12 mouse cellular contexts compared by ENCODE assay signal in the genomic region with DNA sequence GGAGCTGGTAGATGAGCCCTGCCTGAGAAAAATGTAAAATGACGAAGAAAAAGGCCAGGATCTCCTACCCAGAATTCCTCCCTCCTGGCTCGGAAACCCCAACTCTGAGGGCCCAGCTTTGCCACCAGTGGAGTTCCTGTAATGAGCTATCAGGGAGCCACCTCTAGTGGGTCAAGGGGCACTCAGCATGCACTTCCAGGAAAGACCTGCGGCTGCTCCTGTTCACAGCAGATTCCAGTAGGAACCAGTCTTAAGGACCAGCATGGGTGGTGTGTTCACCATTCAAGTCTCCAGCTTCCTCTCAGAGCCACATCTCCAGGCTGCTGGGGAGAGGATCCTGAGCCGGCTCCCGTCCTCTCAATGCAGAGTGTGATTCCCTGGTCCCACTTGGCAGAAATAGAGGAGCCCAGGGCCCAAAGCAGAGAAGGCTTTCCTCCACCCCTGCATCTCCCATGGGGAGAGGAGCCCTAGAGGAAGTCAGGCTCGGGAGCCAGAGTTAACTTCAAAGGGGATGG. TPM values are rescaled to one million over a fixed set of nuclear protein-coding genes. Genes with fewer than 3 reads are reported as not detected.
A peak's percentile ranks its signal among the peaks of the same experiment; 100 is the strongest.
DNase-seq lines count a peak whose midpoint lies in the region; ATAC-seq and TF ChIP-seq lines count a peak whose summit lies in the region.
"Had no signal": no experiment of that assay in that cellular context is flagged by ENCODE, and none has a peak within 500 bp of the region (broad histone marks: within the 10 kb centered on the region; RNA-seq: fewer than 3 reads in every experiment).

No protein-coding gene starts in this region.

- no peak overlapping the region for H3K27ac ChIP-seq in heart, embryonic 15.5 days
- no peak overlapping the region for H3K27ac ChIP-seq in embryonic fibroblast, embryonic 13.5 days (ENCODE audit: insufficient read depth, low read length)
- H3K27ac ChIP-seq in lung, embryonic 15.5 days, result no peak overlapping the region
- H3K27ac ChIP-seq in thymus, adult 2 months (ENCODE audit: control insufficient read depth, insufficient read depth, low read length), result no peak overlapping the region
- H3K27ac ChIP-seq: left cerebral cortex, adult 2 months had no signal

- H3K27me3 ChIP-seq in heart, embryonic 15.5 days, result peaks cover 17% of the 10 kb centered on the region
- H3K27me3 ChIP-seq in lung, embryonic 15.5 days, result peaks cover 7% of the 10 kb centered on the region
- H3K27me3 ChIP-seq in thymus, adult 2 months (ENCODE audit: control insufficient read depth, insufficient read depth, low read length), result no peaks in the 10 kb centered on the region

- H3K9me3 ChIP-seq in heart, embryonic 15.5 days (replicated peaks), result no peaks in the 10 kb centered on the region
- H3K9me3 ChIP-seq in lung, embryonic 15.5 days, result no peaks in the 10 kb centered on the region

- H3K4me2 ChIP-seq in heart, embryonic 15.5 days, result peak overlapping the region; percentile 71; the same call in 1 of the 2 replicates
- H3K4me2 ChIP-seq in lung, embryonic 15.5 days, result peak overlapping the region; percentile 70

- no peaks in the 10 kb centered on the region for H3K36me3 ChIP-seq in heart, embryonic 15.5 days
- H3K36me3 ChIP-seq in lung, embryonic 15.5 days, result no peaks in the 10 kb centered on the region
- H3K36me3 ChIP-seq in thymus, adult 2 months (ENCODE audit: control insufficient read depth, insufficient read depth, low read length), result no peaks in the 10 kb centered on the region

- no peak overlapping the region for H3K9ac ChIP-seq in heart, embryonic 15.5 days
- peak overlapping the region; percentile 52; the same call in 1 of the 2 replicates for H3K9ac ChIP-seq in lung, embryonic 15.5 days

- intact Hi-C loops in gastrocnemius, postnatal 14 days (cut with DNase I; ENCODE audit: low total_unique reads), result no loop called here

- WGBS in heart, embryonic 15.5 days, result 49% methylated on average over 6 of the region's 6 CpGs
- WGBS in lung, embryonic 15.5 days, result 30% methylated on average over 6 of the region's 6 CpGs
- WGBS in thymus, adult 2 months, result 91% methylated on average over 6 of the region's 6 CpGs

- no peak for ATAC-seq in heart, embryonic 15.5 days (replicated peaks; ENCODE audit: insufficient number of reproducible peaks, insufficient read depth, low FRiP score, low read depth)
- no peak for ATAC-seq in lung, embryonic 15.5 days (ENCODE audit: borderline replicate concordance, extremely low read depth, low FRiP score, low TSS enrichment)
- no peak for ATAC-seq in granulocyte monocyte progenitor cell, adult 5-6 weeks (replicated peaks; ENCODE audit: poor library complexity, severe bottlenecking)
- ATAC-seq: forebrain, embryonic 14.5 days had no signal

- TF ChIP-seq POLR2A in embryonic fibroblast, embryonic 13.5 days (IDR thresholded peaks at IDR 0.05; ENCODE audit: low read depth, low read length), result no peak
- TF ChIP-seq POLR2A in thymus, adult 2 months (IDR thresholded peaks at IDR 0.05; ENCODE audit: control insufficient read depth, extremely low read depth, insufficient read depth, low read length, poor library complexity), result no peak

- peaks cover 41% of the 10 kb centered on the region for H3K4me1 ChIP-seq in heart, embryonic 15.5 days (replicated peaks)
- H3K4me1 ChIP-seq in embryonic fibroblast, embryonic 13.5 days (ENCODE audit: control insufficient read depth, insufficient read depth, low read length), result peaks cover 7% of the 10 kb centered on the region; the same call in 1 of the 2 replicates
- peaks cover 56% of the 10 kb centered on the region for H3K4me1 ChIP-seq in lung, embryonic 15.5 days
- H3K4me1 ChIP-seq in thymus, adult 2 months (replicated peaks; ENCODE audit: control insufficient read depth, insufficient read depth, low read length), result peaks cover 16% of the 10 kb centered on the region

- no peak for DNase-seq in heart, adult 18-20 months
- DNase-seq in ES-CJ7 (ENCODE audit: low read depth, low spot score), result peak; percentile 76
- no peak for DNase-seq in thymus, adult 2 months
- no peak for DNase-seq in gastrocnemius, postnatal 14 days
- DNase-seq: cerebellum, adult 18-20 months; heart, postnatal 36 days had no signal

- no peak for TF ChIP-seq CTCF in embryonic fibroblast, embryonic 13.5 days (IDR thresholded peaks at IDR 0.05; ENCODE audit: borderline replicate concordance, insufficient read depth, low read length)
- no peak for TF ChIP-seq CTCF in thymus, adult 2 months (IDR thresholded peaks at IDR 0.05; ENCODE audit: borderline replicate concordance, control insufficient read depth, extremely low read depth, insufficient read depth, low read length, poor library complexity)

- H3K4me3 ChIP-seq in heart, embryonic 15.5 days, result no peak overlapping the region
- peak overlapping the region; percentile 32 for H3K4me3 ChIP-seq in embryonic fibroblast, embryonic 13.5 days (ENCODE audit: insufficient read depth, low read length)
- H3K4me3 ChIP-seq in lung, embryonic 15.5 days, result peak overlapping the region; percentile 45
- no peak overlapping the region for H3K4me3 ChIP-seq in thymus, adult 2 months (ENCODE audit: control insufficient read depth, insufficient read depth, low read length)

RNA-seq across cellular contexts. Expression of a gene that starts 28.0 kb away (rescaled TPM):
- 2.6 and 4.4 TPM in 2 replicates for polyA plus RNA-seq in heart, embryonic 15.5 days (2015; fragmentation: Nextera tagmentation; extraction: Ambion mirVana)
- total RNA-seq in heart, adult 18-20 months (2021), result 1 to 10 TPM; 1.5 to 2.6 TPM
- polyA plus RNA-seq in embryonic fibroblast, embryonic 13.5 days (2011; ENCODE audit: insufficient read length, low read depth, missing spikeins), result 37.2 and 41.3 TPM in 2 replicates
- polyA plus RNA-seq in lung, embryonic 15.5 days (2015; fragmentation: Nextera tagmentation; extraction: Ambion mirVana), result 19.3 and 24.1 TPM in 2 replicates
- 10.1 and 12.3 TPM in 2 replicates for polyA plus RNA-seq in thymus, adult 2 months (2012; rRNA removed)
- 0.30 TPM in 1 of 2 replicates, not detected in the other for total RNA-seq in granulocyte monocyte progenitor cell, adult 5-6 weeks (2014; fragmentation: Nextera tagmentation)
- 0.13 and 0.52 TPM in 2 replicates for total RNA-seq in granulocyte monocyte progenitor cell, adult 5-6 weeks (2017)
- 1 to 10 TPM; 6.3 to 9.7 TPM for total RNA-seq in gastrocnemius, postnatal 14 days (2021)

RNA-seq across cellular contexts. Expression of a gene that starts 51.1 kb away (rescaled TPM):
- polyA plus RNA-seq in heart, embryonic 15.5 days (2015; fragmentation: Nextera tagmentation; extraction: Ambion mirVana), result 20.4 and 25.0 TPM in 2 replicates
- total RNA-seq in heart, adult 18-20 months (2021), result 10 to 100 TPM; 25.2 to 29.1 TPM
- 43.9 and 47.1 TPM in 2 replicates for polyA plus RNA-seq in embryonic fibroblast, embryonic 13.5 days (2011; ENCODE audit: insufficient read length, low read depth, missing spikeins)
- polyA plus RNA-seq in lung, embryonic 15.5 days (2015; fragmentation: Nextera tagmentation; extraction: Ambion mirVana), result 38.6 and 38.7 TPM in 2 replicates
- 35.5 and 41.7 TPM in 2 replicates for polyA plus RNA-seq in thymus, adult 2 months (2012; rRNA removed)
- 39.2 and 43.9 TPM in 2 replicates for total RNA-seq in granulocyte monocyte progenitor cell, adult 5-6 weeks (2014; fragmentation: Nextera tagmentation)
- total RNA-seq in granulocyte monocyte progenitor cell, adult 5-6 weeks (2017), result 33.9 and 37.7 TPM in 2 replicates
- 10 to 100 TPM; 17.7 to 18.7 TPM for total RNA-seq in gastrocnemius, postnatal 14 days (2021)

Comparison
In these comparisons a context has a peak if more than half of its experiments do, and no peak if none do; other contexts are left out.
1. H3K4me3 ChIP-seq: peak in embryonic fibroblast, embryonic 13.5 days (single experiment) and lung, embryonic 15.5 days (single experiment); none in heart, embryonic 15.5 days (single experiment) and thymus, adult 2 months (single experiment).